Mouse (Mus musculus): ENCODE results near the gene Cerkl. TPM values are rescaled to one million over a fixed set of nuclear protein-coding genes. Genes with fewer than 3 reads are reported as not detected.
A peak's percentile ranks its signal among the peaks of the same experiment; 100 is the strongest.

Gene Cerkl
- total and polyA plus RNA-seq, 3 experiments = 3.5 to 7.4 TPM; not detected in 1

GRCm38 (mm10) chr2:79498990-79499755, 42.6 kb upstream of the Cerkl start:
- Histone ChIP-seq H3K79me2 (ENCODE audit: control insufficient read depth, insufficient read depth, low read length, poor library complexity) (no peaks in the 10 kb centered on the region), H3K27me3 (ENCODE audit: control insufficient read depth in 1 of 2, insufficient read depth in 2 of 2, low read length in 2 of 2) (peaks cover 10 to 11% of the 10 kb centered on the region in 2 experiments), H3K9me3 (replicated peaks; ENCODE audit: insufficient read depth, low read length) (no peaks in the 10 kb centered on the region), H3K4me1 (ENCODE audit: control insufficient read depth in 1 of 2, insufficient read depth in 2 of 2, low read length in 2 of 2) (no peaks in the 10 kb centered on the region), H3K36me3 (ENCODE audit: control insufficient read depth in 1 of 2, insufficient read depth in 2 of 2, low read length in 2 of 2) (no peaks in the 10 kb centered on the region), H3K27ac (ENCODE audit: control insufficient read depth, low read depth, low read length) (no peak overlapping the region), H3K9ac (ENCODE audit: control insufficient read depth, low read depth, low read length, poor library complexity, severe bottlenecking) (no peak overlapping the region), H3K4me3 (ENCODE audit: control insufficient read depth in 1 of 2, insufficient read depth in 1 of 2, low read depth in 2 of 2, low read length in 2 of 2) (no peak overlapping the region)
- DNase-seq (ENCODE audit: low read depth, low spot score) = peak; percentile 77
- TF ChIP-seq MYC (IDR thresholded peaks at IDR 0.05; ENCODE audit: low read depth, low read length) = no peak
- TF ChIP-seq BHLHE40 (IDR thresholded peaks at IDR 0.05; ENCODE audit: borderline replicate concordance, low read depth, low read length) = no peak
- no peak for TF ChIP-seq NRF1 (IDR thresholded peaks at IDR 0.05; ENCODE audit: insufficient read depth, low read depth, low read length, poor library complexity, severe bottlenecking)
- no peak for TF ChIP-seq NELFE (IDR thresholded peaks at IDR 0.05; ENCODE audit: low read depth, low read length)
- TF ChIP-seq POLR2AphosphoS2 (IDR thresholded peaks at IDR 0.05; ENCODE audit: low read length) = no peak
- 0 out of 2 replicates have a peak, but pooled peaks have one; percentile 27 for TF ChIP-seq SIN3A (IDR thresholded peaks at IDR 0.05; ENCODE audit: low read length)
- no peak for TF ChIP-seq ZMIZ1 (IDR thresholded peaks at IDR 0.05; ENCODE audit: low read depth, low read length)
- TF ChIP-seq MAX (IDR thresholded peaks at IDR 0.05; ENCODE audit: low read length) = peak; percentile 74; the same call in 1 of the 2 replicates
- TF ChIP-seq GABPA (IDR thresholded peaks at IDR 0.05; ENCODE audit: low read depth, low read length) = no peak
- TF ChIP-seq MEF2A (IDR thresholded peaks at IDR 0.05; ENCODE audit: extremely low read depth, insufficient replicate concordance, low read depth, low read length, poor library complexity, severe bottlenecking) = no peak
- no peak for TF ChIP-seq USF1 (IDR thresholded peaks at IDR 0.05; ENCODE audit: low read depth, low read length)
- no peak for TF ChIP-seq ZKSCAN1 (IDR thresholded peaks at IDR 0.05; ENCODE audit: low read depth, low read length)
- TF ChIP-seq POLR2AphosphoS5 (IDR thresholded peaks at IDR 0.05; ENCODE audit: borderline replicate concordance, low read depth, low read length) = no peak
- no peak for TF ChIP-seq UBTF (IDR thresholded peaks at IDR 0.05; ENCODE audit: borderline replicate concordance, insufficient read depth, low read depth, low read length)
- TF ChIP-seq CHD1 (IDR thresholded peaks at IDR 0.05; ENCODE audit: low read depth, low read length) = no peak
- no peak for TF ChIP-seq E2F4 (IDR thresholded peaks at IDR 0.05; ENCODE audit: borderline replicate concordance, low read depth, low read length)
- peak; percentile 96 for TF ChIP-seq SMC3 (IDR thresholded peaks at IDR 0.05; ENCODE audit: low read depth, low read length)
- TF ChIP-seq ZC3H11A (IDR thresholded peaks at IDR 0.05; ENCODE audit: low read depth, low read length) = peak; percentile 95
- TF ChIP-seq GATA1 (IDR thresholded peaks at IDR 0.05; ENCODE audit: low read depth, low read length) = no peak
- peak; percentile 93 for TF ChIP-seq RAD21 (IDR thresholded peaks at IDR 0.05; ENCODE audit: low read depth, low read length)
- peak; percentile 69; the same call in 1 of the 2 replicates for TF ChIP-seq MAFK (IDR thresholded peaks at IDR 0.05; ENCODE audit: borderline replicate concordance, low read depth, low read length)
- TF ChIP-seq TBP (IDR thresholded peaks at IDR 0.05; ENCODE audit: low read depth, low read length) = no peak
- no peak for TF ChIP-seq MAZ (IDR thresholded peaks at IDR 0.05; ENCODE audit: low read depth, low read length)
- no peak for TF ChIP-seq TAL1 (IDR thresholded peaks at IDR 0.05; ENCODE audit: low read length)
- TF ChIP-seq KAT2A (conservative IDR thresholded peaks at IDR 0.05; ENCODE audit: low read depth, low read length) = no peak
- no peak for TF ChIP-seq MXI1 (IDR thresholded peaks at IDR 0.05; ENCODE audit: low read depth, low read length)
- no peak for TF ChIP-seq JUND (IDR thresholded peaks at IDR 0.05; ENCODE audit: low read depth, low read length)
- TF ChIP-seq ZNF384 (IDR thresholded peaks at IDR 0.05; ENCODE audit: low read depth, low read length) = no peak
- TF ChIP-seq RCOR1 (IDR thresholded peaks at IDR 0.05; ENCODE audit: low read depth, low read length) = no peak
- TF ChIP-seq HCFC1 (IDR thresholded peaks at IDR 0.05; ENCODE audit: low read depth, low read length) = no peak
- TF ChIP-seq USF2 (IDR thresholded peaks at IDR 0.05; ENCODE audit: borderline replicate concordance in 1 of 2, insufficient read depth in 1 of 2, low read depth in 1 of 2, low read length in 2 of 2) = no peak
- TF ChIP-seq CHD2 (IDR thresholded peaks at IDR 0.05; ENCODE audit: low read length) = no peak
- no peak for TF ChIP-seq ETS1 (IDR thresholded peaks at IDR 0.05; ENCODE audit: low read depth, low read length)
- TF ChIP-seq ELF1 (IDR thresholded peaks at IDR 0.05; ENCODE audit: low read depth, low read length) = no peak
- no peak for TF ChIP-seq POLR2A (IDR thresholded peaks at IDR 0.05; ENCODE audit: control insufficient read depth in 1 of 2, insufficient read depth in 1 of 2, low read depth in 1 of 2, low read length in 2 of 2, poor library complexity in 1 of 2)
- TF ChIP-seq CTCF (IDR thresholded peaks at IDR 0.05 in 2 of 3, conservative IDR thresholded peaks at IDR 0.05 in 1 of 3; ENCODE audit: control insufficient read depth in 1 of 3, insufficient read depth in 1 of 3, low read depth in 2 of 3, low read length in 3 of 3, poor library complexity in 1 of 3, severe bottlenecking in 1 of 3) = peak; percentile 54 to 90 (median 82)
- TF ChIP-seq TCF12 (IDR thresholded peaks at IDR 0.05; ENCODE audit: low read depth, low read length) = no peak
